Mouse (Mus musculus) forebrain, postnatal 0 days (tissue): Measurements from ENCODE around the gene Jag2. TPM values are rescaled to one million over a fixed set of nuclear protein-coding genes. Genes with fewer than 3 reads are reported as not detected.
A peak's percentile ranks its signal among the peaks of the same experiment; 100 is the strongest.

ENCODE experiments used
- ATAC-seq: fragments of 200-750 bp; cut with Nextera tagmentation; 2 replicates; pipeline ENCODE4 v1.8.0; 2017; ENCODE audit warnings: mild to moderate bottlenecking, moderate library complexity
- DNase-seq: peaks from one replicate; pipeline ENCODE4 v3.0.0-alpha.2; 2015
- H3K27ac ChIP-seq: fragments of 300-500 bp; sonication (generic); 2 replicates; pipeline ENCODE4 v1.5.1; 2014; ENCODE audit warnings: low read depth, mild to moderate bottlenecking, antibody characterized with exemption, low read length, moderate library complexity, mixed read lengths
- H3K27me3 ChIP-seq: fragments of 300-500 bp; sonication (generic); 2 replicates; pipeline ENCODE4 v1.6.1; 2014; ENCODE audit warnings: mild to moderate bottlenecking, low read length, mixed read lengths; ENCODE audit not compliant: insufficient read depth
- H3K36me3 ChIP-seq: fragments of 300-500 bp; sonication (generic); 2 replicates; pipeline ENCODE4 v1.6.1; 2014; ENCODE audit warnings: mild to moderate bottlenecking, moderate library complexity; ENCODE audit not compliant: insufficient read depth
- H3K4me1 ChIP-seq: fragments of 300-500 bp; sonication (generic); 2 replicates; pipeline ENCODE4 v1.6.1; 2014; ENCODE audit warnings: antibody characterized with exemption; ENCODE audit not compliant: insufficient read depth
- H3K4me2 ChIP-seq: fragments of 300-500 bp; sonication (generic); 2 replicates; pipeline ENCODE4 v1.6.1; 2014; ENCODE audit warnings: low read depth, mild to moderate bottlenecking, moderate library complexity
- H3K4me3 ChIP-seq: fragments of 300-500 bp; sonication (generic); 2 replicates; pipeline ENCODE4 v1.5.1; 2014; ENCODE audit warnings: low read depth, low read length, mixed read lengths
- H3K9ac ChIP-seq: fragments of 300-500 bp; sonication (generic); 2 replicates; pipeline ENCODE4 v1.6.1; 2014; ENCODE audit warnings: mild to moderate bottlenecking
- H3K9me3 ChIP-seq: fragments of 300-500 bp; sonication (generic); 2 replicates; pipeline ENCODE4 v1.6.1; 2016; ENCODE audit warnings: low read length
- CTCF ChIP-seq: sonication (generic); IDR thresholded peaks from 2 replicates; pipeline ENCODE4 v1.5.1; 2016; ENCODE audit warnings: antibody characterized with exemption, control low read depth, low read depth
- WGBS: fragments of 180-500 bp; shearing (Covaris S2); extraction: QIAGEN DNeasy Blood & Tissue Kit; methylation state at CpG from one replicate; pipeline ENCODE4 v1.1.7; 2014; 5-methylcytosine and 5-hydroxymethylcytosine counted together
- polyA plus RNA-seq: library from polyadenylated mRNA; unstranded; fragments of >200 nt; fragmentation: Nextera tagmentation; extraction: Ambion mirVana; gene quantifications from 2 replicates; pipeline ENCODE4 v1.2.1, GENCODE M21; 2015
- total RNA-seq: library from RNA; depleted of rRNA; stranded (reverse); fragments of >200 nt; gene quantifications from 2 replicates; pipeline ENCODE4 v1.2.3, GENCODE M21; 2014; rRNA removed

Jag2 gene
- total RNA-seq (66.9 and 69.4 TPM in 2 replicates), polyA plus RNA-seq (5.5 and 7.9 TPM in 2 replicates)

- DNase-seq, result peak; percentile 80
- H3K9me3 ChIP-seq, result no peaks in the 10 kb centered on the region
- TF ChIP-seq CTCF, result peak; percentile 75
- H3K27me3 ChIP-seq, result no peaks in the 10 kb centered on the region; the same call in 1 of the 2 replicates
- peak; percentile 74 for ATAC-seq
- H3K4me1 ChIP-seq, result peaks cover 11% of the 10 kb centered on the region; the same call in 1 of the 2 replicates
- peak within 1 kb of the TSS; percentile 83 for H3K4me2 ChIP-seq
- H3K36me3 ChIP-seq, result no peaks in the 10 kb centered on the region
- peak within 1 kb of the TSS; percentile 87 for H3K9ac ChIP-seq
- H3K27ac ChIP-seq, result peak within 1 kb of the TSS; percentile 83
- peak within 1 kb of the TSS; percentile 69 for H3K4me3 ChIP-seq
- WGBS, result 2% methylated on average over 39 of the region's 85 CpGs
Measured at GRCm38 (mm10) chr12:112929562-112930352, at the start of gene Jag2. Gene Jag2 (minus strand): TSS chr12:112929776.

- 41% methylated on average over 12 of the region's 12 CpGs for WGBS
Measured at GRCm38 (mm10) chr12:112977156-112977555, 47.6 kb upstream of the Jag2 start.

GRCm38 (mm10) chr12:112976371-112977073 is 46.9 kb upstream of the Jag2 start, which contains the start of gene Btbd6:
Gene Btbd6 (plus strand): TSS chr12:112976482.
- H3K27me3 ChIP-seq, result no peaks in the 10 kb centered on the region
- WGBS, result 3% methylated on average over 60 of the region's 80 CpGs

More at GRCm38 (mm10) chr12:112977156-112977555, 47.6 kb upstream of the Jag2 start:
- Histone ChIP-seq H3K27ac (peak overlapping the region; percentile 91), H3K36me3 (peaks cover 55% of the 10 kb centered on the region), H3K4me2 (peak overlapping the region; percentile 76), H3K4me3 (peak overlapping the region; percentile 58), H3K27me3 (no peaks in the 10 kb centered on the region), H3K9me3 (no peaks in the 10 kb centered on the region), H3K9ac (peak overlapping the region; percentile 81), H3K4me1 (peaks cover 4% of the 10 kb centered on the region; the same call in 1 of the 2 replicates)
- DNase-seq (peak; percentile 47), ATAC-seq (no peak)
- no peak for TF ChIP-seq CTCF

GRCm38 (mm10) chr12:112974736-112975135 is 45.2 kb upstream of the Jag2 start:
- Histone ChIP-seq H3K4me2 (no peak overlapping the region), H3K4me1 (peaks cover 4% of the 10 kb centered on the region; the same call in 1 of the 2 replicates), H3K27ac (no peak overlapping the region), H3K9me3 (no peaks in the 10 kb centered on the region), H3K9ac (no peak overlapping the region), H3K36me3 (peaks cover 66% of the 10 kb centered on the region), H3K27me3 (no peaks in the 10 kb centered on the region), H3K4me3 (no peak overlapping the region)
- TF ChIP-seq CTCF, result no peak
- 91% methylated on average over 9 of the region's 9 CpGs for WGBS
- DNase-seq (no peak), ATAC-seq (no peak)

More at GRCm38 (mm10) chr12:112976371-112977073, 46.9 kb upstream of the Jag2 start, which contains the start of gene Btbd6:
- Histone ChIP-seq H3K4me1 (peaks cover 4% of the 10 kb centered on the region; the same call in 1 of the 2 replicates), H3K27ac (peak within 1 kb of the TSS; percentile 91), H3K36me3 (peaks cover 60% of the 10 kb centered on the region), H3K4me3 (peak within 1 kb of the TSS; percentile 58), H3K4me2 (peak within 1 kb of the TSS; percentile 76), H3K9me3 (no peaks in the 10 kb centered on the region), H3K9ac (peak within 1 kb of the TSS; percentile 81)
- peak; percentile 76 for TF ChIP-seq CTCF
- DNase-seq (peak; percentile 93), ATAC-seq (peak; percentile 98)

- WGBS, result 91% methylated on average over 6 of the region's 6 CpGs
- no peaks in the 10 kb centered on the region for H3K27me3 ChIP-seq
- no peaks in the 10 kb centered on the region for H3K9me3 ChIP-seq
- no peak overlapping the region for H3K4me3 ChIP-seq
- H3K27ac ChIP-seq, result no peak overlapping the region
- H3K9ac ChIP-seq, result no peak overlapping the region
- peaks cover 93% of the 10 kb centered on the region for H3K36me3 ChIP-seq
- no peak overlapping the region for H3K4me2 ChIP-seq
- H3K4me1 ChIP-seq, result no peaks in the 10 kb centered on the region
- DNase-seq (no peak), ATAC-seq (no peak)
- no peak for TF ChIP-seq CTCF
Measured at GRCm38 (mm10) chr12:112969616-112970015, 40.0 kb upstream of the Jag2 start.

GRCm38 (mm10) chr12:112968943-112969342 is 39.4 kb upstream of the Jag2 start:
- WGBS, result 84% methylated on average over 8 of the region's 8 CpGs
- Histone ChIP-seq H3K4me2 (no peak overlapping the region), H3K36me3 (peaks cover 97% of the 10 kb centered on the region), H3K9me3 (no peaks in the 10 kb centered on the region), H3K9ac (no peak overlapping the region), H3K27me3 (no peaks in the 10 kb centered on the region), H3K27ac (no peak overlapping the region), H3K4me3 (no peak overlapping the region), H3K4me1 (no peaks in the 10 kb centered on the region)
- no peak for ATAC-seq
- DNase-seq, result no peak
- no peak for TF ChIP-seq CTCF
